Mouse (Mus musculus) lung, postnatal 0 days (tissue): ENCODE results near the gene Rsrp1. TPM values are rescaled to one million over a fixed set of nuclear protein-coding genes. Genes with fewer than 3 reads are reported as not detected.
A peak's percentile ranks its signal among the peaks of the same experiment; 100 is the strongest.
"Not testable (repeated sequence)": the region's sequence is repeated elsewhere in the genome, so short reads cannot be mapped to it uniquely, and the experiment has no call there.

ENCODE experiments used
- ATAC-seq: fragments of 200-750 bp; cut with Nextera tagmentation; 2 replicates; pipeline ENCODE4 v1.8.0; 2017; ENCODE audit warnings: moderate library complexity
- DNase-seq: peaks from one replicate; pipeline ENCODE4 v3.0.0-alpha.2; 2016; ENCODE audit warnings: low spot score
- H3K27ac ChIP-seq: fragments of 300-500 bp; sonication (generic); 2 replicates; pipeline ENCODE4 v1.5.1; 2014; ENCODE audit warnings: antibody characterized with exemption, mild to moderate bottlenecking, low read length, mixed read lengths
- H3K27me3 ChIP-seq: fragments of 300-500 bp; sonication (generic); replicated peaks from 2 replicates; pipeline ENCODE4 v1.6.1; 2014; ENCODE audit warnings: low read length, mixed read lengths; ENCODE audit not compliant: insufficient read depth
- H3K36me3 ChIP-seq: fragments of 300-500 bp; sonication (generic); 2 replicates; pipeline ENCODE4 v1.6.1; 2014; ENCODE audit warnings: low read length, mixed read lengths; ENCODE audit not compliant: insufficient read depth
- H3K4me1 ChIP-seq: fragments of 300-500 bp; sonication (generic); 2 replicates; pipeline ENCODE4 v1.6.1; 2014; ENCODE audit warnings: antibody characterized with exemption, low read depth, low read length, mixed read lengths; ENCODE audit not compliant: insufficient read depth
- H3K4me2 ChIP-seq: fragments of 300-500 bp; sonication (generic); replicated peaks from 2 replicates; pipeline ENCODE4 v1.6.1; 2014; ENCODE audit warnings: low read depth, mild to moderate bottlenecking, low read length, moderate library complexity, mixed read lengths
- H3K4me3 ChIP-seq: fragments of 300-500 bp; sonication (generic); 2 replicates; pipeline ENCODE4 v1.5.1; 2014; ENCODE audit warnings: low read depth, low read length
- H3K9ac ChIP-seq: fragments of 300-500 bp; sonication (generic); replicated peaks from 2 replicates; pipeline ENCODE4 v1.6.1; 2014; ENCODE audit warnings: low read depth, mild to moderate bottlenecking
- H3K9me3 ChIP-seq: fragments of 300-500 bp; sonication (generic); 2 replicates; pipeline ENCODE4 v1.6.1; 2016; ENCODE audit warnings: low read length, mixed read lengths
- CTCF ChIP-seq: IDR thresholded peaks from 2 replicates; pipeline ENCODE4 v1.5.1; 2016; ENCODE audit warnings: antibody characterized with exemption, mild to moderate bottlenecking
- EP300 ChIP-seq: IDR thresholded peaks from 2 replicates; pipeline ENCODE4 v1.6.1; 2016; ENCODE audit warnings: antibody characterized with exemption, mild to moderate bottlenecking, control low read depth
- WGBS: fragments of 180-500 bp; shearing (Covaris S2); extraction: QIAGEN DNeasy Blood & Tissue Kit; methylation state at CpG from one replicate; pipeline ENCODE4 v1.1.7; 2014; 5-methylcytosine and 5-hydroxymethylcytosine counted together
- polyA plus RNA-seq: library from polyadenylated mRNA; unstranded; fragments of >200 nt; fragmentation: Nextera tagmentation; extraction: Ambion mirVana; gene quantifications from 2 replicates; pipeline ENCODE4 v1.2.1, GENCODE M21; 2015

Gene Rsrp1
- polyA plus RNA-seq, 1 experiment from 2014 or later = 542 TPM

DNA sequence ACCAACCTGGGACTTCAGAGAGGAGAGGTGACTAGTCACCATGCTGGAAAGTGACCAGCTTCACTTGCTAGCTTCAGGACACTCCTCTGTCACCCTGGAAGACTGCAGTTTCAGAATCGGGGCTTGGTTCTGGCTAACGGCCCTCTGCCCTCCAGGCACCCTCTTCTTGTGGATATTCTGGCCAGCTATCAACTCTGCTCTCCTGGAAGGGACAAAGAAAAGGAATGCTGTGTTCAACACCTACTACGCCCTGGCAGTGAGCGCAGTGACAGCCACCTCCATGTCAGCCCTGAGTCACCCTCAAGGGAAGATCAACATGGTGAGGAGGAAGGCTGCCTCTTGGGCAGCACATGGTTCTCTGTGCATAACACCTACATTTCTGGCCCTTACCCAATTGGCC is 39.0 kb upstream of the Rsrp1 start:
- H3K9ac ChIP-seq = no peak overlapping the region
- H3K4me3 ChIP-seq = no peak overlapping the region
- no peak overlapping the region for H3K27ac ChIP-seq
- ATAC-seq (no peak), DNase-seq (no peak)
- no peaks in the 10 kb centered on the region for H3K4me1 ChIP-seq
- no peak overlapping the region for H3K4me2 ChIP-seq
- 86% methylated on average over 4 of the region's 4 CpGs for WGBS
- no peaks in the 10 kb centered on the region for H3K27me3 ChIP-seq
- TF ChIP-seq CTCF (no peak), EP300 (no peak)
- no peaks in the 10 kb centered on the region for H3K36me3 ChIP-seq
- H3K9me3 ChIP-seq = no peaks in the 10 kb centered on the region

GRCm38 (mm10) chr4:134892096-134892495 is 31.3 kb upstream of the Rsrp1 start:
- no peak for DNase-seq

GRCm38 (mm10) chr4:134897256-134897655 is 26.1 kb upstream of the Rsrp1 start:
- no peak for ATAC-seq
- Histone ChIP-seq H3K4me2 (no peak overlapping the region), H3K27me3 (no peaks in the 10 kb centered on the region), H3K4me3 (no peak overlapping the region), H3K9ac (no peak overlapping the region), H3K36me3 (peaks cover 34% of the 10 kb centered on the region), H3K9me3 (no peaks in the 10 kb centered on the region), H3K27ac (no peak overlapping the region), H3K4me1 (no peaks in the 10 kb centered on the region)
- 86% methylated on average over 6 of the region's 6 CpGs for WGBS
- DNase-seq = no peak
- no peak for TF ChIP-seq EP300
- no peak for TF ChIP-seq CTCF

More at GRCm38 (mm10) chr4:134892096-134892495, 31.3 kb upstream of the Rsrp1 start:
- Histone ChIP-seq H3K4me3 (no peak overlapping the region), H3K36me3 (peaks cover 4% of the 10 kb centered on the region; the same call in 1 of the 2 replicates), H3K9ac (no peak overlapping the region), H3K27me3 (no peaks in the 10 kb centered on the region), H3K9me3 (no peaks in the 10 kb centered on the region), H3K4me1 (no peaks in the 10 kb centered on the region), H3K4me2 (no peak overlapping the region), H3K27ac (no peak overlapping the region)
- TF ChIP-seq EP300 (no peak), CTCF (no peak)
- ATAC-seq = no peak
- WGBS = 69% methylated on average over 6 of the region's 6 CpGs

- WGBS = 94% methylated on average over 8 of the region's 8 CpGs
- ATAC-seq (no peak), DNase-seq (no peak)
- Histone ChIP-seq H3K4me2 (no peak overlapping the region), H3K4me1 (no peaks in the 10 kb centered on the region), H3K4me3 (no peak overlapping the region), H3K27ac (no peak overlapping the region), H3K27me3 (no peaks in the 10 kb centered on the region), H3K9ac (no peak overlapping the region), H3K9me3 (no peaks in the 10 kb centered on the region), H3K36me3 (peaks cover 62% of the 10 kb centered on the region)
- TF ChIP-seq EP300 (no peak), CTCF (no peak)
Measured at GRCm38 (mm10) chr4:134901126-134901525, 22.3 kb upstream of the Rsrp1 start.

GRCm38 (mm10) chr4:134903046-134903445 is 20.3 kb upstream of the Rsrp1 start:
- H3K9ac ChIP-seq = no peak overlapping the region
- no peaks in the 10 kb centered on the region for H3K4me1 ChIP-seq
- 79% methylated on average over 7 of the region's 7 CpGs for WGBS
- ATAC-seq (no peak), DNase-seq (no peak)
- H3K27ac ChIP-seq = no peak overlapping the region
- H3K4me3 ChIP-seq = no peak overlapping the region
- peaks cover 65% of the 10 kb centered on the region for H3K36me3 ChIP-seq
- no peak for TF ChIP-seq CTCF
- TF ChIP-seq EP300 = no peak
- H3K27me3 ChIP-seq = no peaks in the 10 kb centered on the region
- no peak overlapping the region for H3K4me2 ChIP-seq
- H3K9me3 ChIP-seq = no peaks in the 10 kb centered on the region

GRCm38 (mm10) chr4:134911406-134911805 is 12.0 kb upstream of the Rsrp1 start:
- H3K4me3 ChIP-seq, H3K9ac ChIP-seq, H3K27me3 ChIP-seq, H3K4me2 ChIP-seq, DNase-seq, H3K4me1 ChIP-seq, H3K27ac ChIP-seq, H3K9me3 ChIP-seq, ATAC-seq: not testable (repeated sequence)
- peaks cover 18% of the 10 kb centered on the region; the same call in 1 of the 2 replicates for H3K36me3 ChIP-seq
- WGBS = 98% methylated on average over 6 of the region's 8 CpGs

GRCm38 (mm10) chr4:134913413-134913812 is 10.0 kb upstream of the Rsrp1 start:
- Histone ChIP-seq H3K4me2 (peak overlapping the region; percentile 68; the same call in 1 of the 2 replicates), H3K27me3 (no peaks in the 10 kb centered on the region), H3K9ac (no peak overlapping the region), H3K36me3 (peaks cover 7% of the 10 kb centered on the region; the same call in 1 of the 2 replicates), H3K4me1 (peaks cover 8% of the 10 kb centered on the region; the same call in 1 of the 2 replicates), H3K27ac (no peak overlapping the region), H3K9me3 (no peaks in the 10 kb centered on the region), H3K4me3 (no peak overlapping the region)
- WGBS = 30% methylated on average over 3 of the region's 3 CpGs
- 0 out of 2 replicates have a peak, but pooled peaks have one; percentile 6 for ATAC-seq
- DNase-seq = peak; percentile 74
- no peak for TF ChIP-seq EP300
- peak; percentile 86 for TF ChIP-seq CTCF
